Mouse (Mus musculus) spleen, adult 12 weeks (tissue): ENCODE data around the gene Ero1lb.
"Not testable (repeated sequence)": the region's sequence is repeated elsewhere in the genome, so short reads cannot be mapped to it uniquely, and the experiment has no call there.

Source experiments
- DNase-seq: peaks from one replicate; pipeline ENCODE4 v3.0.0; 2022; ENCODE audit warnings: low spot score

The Ero1lb gene

GRCm38 (mm10) chr13:12574979-12575536 lies 9.4 kb downstream of the Ero1lb start:
- no peak for DNase-seq

GRCm38 (mm10) chr13:12578145-12578544 lies 12.5 kb downstream of the Ero1lb start:
- no peak for DNase-seq

- no peak for DNase-seq
These were observed 23.3 kb downstream of the Ero1lb start for GRCm38 (mm10) chr13:12589003-12589402.

DNA sequence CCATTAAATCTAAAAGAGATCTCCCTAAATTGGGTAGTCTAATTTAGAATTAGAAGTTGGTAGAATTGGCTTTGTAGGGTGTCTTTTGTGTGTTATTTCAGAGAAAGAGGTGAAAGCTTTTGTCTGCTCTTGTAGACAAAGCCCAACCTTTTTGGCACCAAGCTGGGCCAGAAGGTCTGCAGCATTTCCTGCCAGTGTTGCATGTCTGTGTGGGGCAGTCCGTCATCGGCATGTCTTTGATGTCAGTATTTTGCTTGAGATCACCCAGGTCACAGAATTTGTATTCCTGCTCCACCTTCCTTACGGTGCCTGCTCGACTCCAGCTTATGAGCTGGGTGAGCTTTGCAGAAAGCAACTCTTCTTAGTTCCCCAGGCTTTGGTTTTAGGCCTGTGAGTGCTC lies 31.4 kb downstream of the Ero1lb start:
- DNase-seq, result not testable (repeated sequence)

GRCm38 (mm10) chr13:12610206-12610605 lies 44.5 kb downstream of the Ero1lb start:
- not testable (repeated sequence) for DNase-seq

DNA sequence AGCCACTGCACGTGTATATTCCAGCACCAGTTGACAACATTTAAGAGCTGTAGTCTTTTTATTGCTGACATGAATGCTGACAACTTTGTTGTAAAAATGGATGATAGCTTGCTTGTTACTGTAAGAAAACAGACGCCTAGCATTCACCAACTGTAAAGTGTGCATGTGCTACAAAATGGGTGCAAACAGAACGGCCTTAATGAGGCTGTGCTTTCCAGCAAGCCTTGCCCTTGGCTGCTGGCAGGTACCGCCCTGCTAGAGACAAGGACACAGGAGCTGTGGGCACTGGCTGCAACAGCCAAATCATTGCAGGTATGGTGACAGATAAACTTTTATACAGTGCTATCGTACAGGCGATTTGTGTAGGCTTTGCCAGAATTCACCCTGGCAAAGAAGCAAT lies 48.4 kb downstream of the Ero1lb start:
- not testable (repeated sequence) for DNase-seq

- DNase-seq, result not testable (repeated sequence)
These were observed 48.9 kb downstream of the Ero1lb start for GRCm38 (mm10) chr13:12614591-12614990.

GRCm38 (mm10) chr13:12615014-12615413 lies 49.3 kb downstream of the Ero1lb start:
- not testable (repeated sequence) for DNase-seq

GRCm38 (mm10) chr13:12616489-12616888 lies 50.8 kb downstream of the Ero1lb start:
- DNase-seq, result not testable (repeated sequence)

- not testable (repeated sequence) for DNase-seq
These were observed 54.1 kb downstream of the Ero1lb start for GRCm38 (mm10) chr13:12619808-12620207.

DNA sequence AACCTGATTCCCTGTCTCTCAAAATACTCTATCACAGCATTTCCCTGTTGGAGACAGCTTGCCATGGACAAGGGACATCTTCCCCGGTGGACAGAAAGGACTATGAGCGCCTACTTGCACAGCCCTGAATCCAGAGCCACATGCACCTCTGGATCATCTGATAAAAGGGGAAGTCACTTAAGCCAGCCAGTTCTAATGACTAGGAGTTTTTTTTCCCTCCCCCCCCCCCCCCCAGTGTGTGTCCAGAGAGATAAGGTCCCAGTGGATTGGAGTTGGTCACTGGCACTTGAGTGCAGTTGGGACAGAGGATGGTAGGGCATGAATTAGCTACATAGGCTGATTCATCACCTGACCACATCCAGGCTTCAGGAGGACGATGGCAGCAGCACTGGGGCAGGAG lies 60.4 kb downstream of the Ero1lb start:
- not testable (repeated sequence) for DNase-seq

- DNase-seq, result not testable (repeated sequence)
These were observed 62.1 kb downstream of the Ero1lb start for GRCm38 (mm10) chr13:12627746-12628145.

DNA sequence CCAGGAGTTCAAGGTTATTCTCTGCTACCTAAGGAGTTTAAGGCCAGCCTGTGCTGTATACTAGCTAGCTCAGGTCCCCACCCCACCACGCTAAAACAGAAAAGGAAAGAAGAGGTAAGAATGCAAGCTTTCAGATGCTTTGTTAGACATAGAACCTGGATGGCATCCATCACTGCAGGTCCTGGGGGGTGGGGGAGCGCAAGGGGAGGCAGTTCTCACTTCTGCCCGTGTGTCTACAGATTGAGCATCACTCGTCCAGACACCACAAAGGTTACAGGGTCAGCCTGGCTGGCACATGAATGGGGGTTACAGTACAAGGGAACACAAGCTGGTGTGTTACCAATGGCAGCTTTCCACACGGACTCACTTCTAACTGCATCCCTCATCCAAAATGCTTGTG lies 62.5 kb downstream of the Ero1lb start:
- not testable (repeated sequence) for DNase-seq

DNA sequence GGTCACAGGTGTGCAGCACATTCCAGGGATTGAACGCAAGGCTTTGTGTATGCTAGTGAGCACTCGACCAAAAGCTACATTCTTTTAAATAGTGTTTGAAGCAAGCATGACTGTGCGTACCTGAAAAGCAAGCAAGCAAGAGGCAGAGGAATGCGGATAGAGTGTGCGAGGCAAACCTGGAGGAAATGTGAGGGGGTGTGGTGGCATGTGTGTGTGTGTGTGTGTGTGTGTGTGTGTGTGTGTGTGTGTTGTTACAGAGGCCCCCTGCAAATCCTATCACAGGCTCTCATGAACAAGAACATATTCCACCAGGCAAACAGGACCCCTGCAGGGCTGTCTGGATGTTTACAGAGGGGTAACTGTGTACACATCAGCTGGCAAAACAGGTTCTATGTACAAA lies 64.6 kb downstream of the Ero1lb start:
- DNase-seq, result not testable (repeated sequence)

DNA sequence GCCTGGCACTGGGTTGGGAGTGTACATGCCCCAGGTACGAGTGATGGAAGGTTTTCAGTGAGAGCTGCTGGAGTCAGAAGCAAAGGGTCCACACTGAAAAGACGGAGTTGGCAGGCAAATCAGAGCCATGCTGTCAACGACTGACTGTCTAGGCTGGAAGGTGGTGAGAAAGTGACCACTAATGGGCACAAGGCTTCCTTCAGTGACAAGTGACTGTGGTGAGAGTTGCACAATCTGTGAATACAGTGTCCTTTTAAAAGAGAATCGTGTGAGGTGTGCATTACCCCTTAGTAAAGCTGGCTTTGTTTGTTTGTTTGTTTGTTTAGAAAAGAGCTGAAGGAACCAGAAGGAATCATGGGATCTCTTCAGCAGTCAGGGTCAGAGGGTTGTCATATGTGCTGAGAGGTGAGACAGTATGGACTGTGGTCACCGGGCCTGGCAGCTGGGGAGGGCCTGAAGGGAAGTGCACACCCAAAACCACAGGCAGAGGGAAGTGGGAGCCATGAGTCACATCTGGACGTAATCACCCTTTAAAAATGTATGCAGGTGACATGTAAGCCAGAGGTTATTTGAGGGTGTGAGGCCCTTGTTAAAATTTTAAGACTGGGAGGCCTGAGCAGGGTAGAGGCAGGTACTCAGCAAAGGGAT lies 69.4 kb downstream of the Ero1lb start:
- DNase-seq, result not testable (repeated sequence)

DNA sequence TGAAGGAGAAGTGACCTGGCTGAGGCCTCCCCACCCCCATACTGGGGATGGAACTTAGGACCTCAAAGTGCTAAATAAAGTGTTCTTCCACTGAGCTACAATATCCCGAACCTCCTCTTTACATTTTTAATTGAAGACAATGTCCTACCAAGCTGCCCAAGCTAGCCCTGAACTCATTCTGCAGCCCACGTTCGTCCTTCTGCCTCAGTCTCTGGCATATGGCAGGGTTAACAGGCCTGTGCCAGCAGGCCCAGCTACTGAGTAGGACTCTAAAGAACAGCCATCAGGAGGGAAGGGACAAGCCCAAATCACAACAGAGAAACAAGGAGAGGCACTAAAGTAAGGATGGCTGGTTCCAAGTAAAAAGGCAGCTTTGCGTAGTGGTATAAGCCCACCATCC lies 77.1 kb downstream of the Ero1lb start:
- not testable (repeated sequence) for DNase-seq

DNA sequence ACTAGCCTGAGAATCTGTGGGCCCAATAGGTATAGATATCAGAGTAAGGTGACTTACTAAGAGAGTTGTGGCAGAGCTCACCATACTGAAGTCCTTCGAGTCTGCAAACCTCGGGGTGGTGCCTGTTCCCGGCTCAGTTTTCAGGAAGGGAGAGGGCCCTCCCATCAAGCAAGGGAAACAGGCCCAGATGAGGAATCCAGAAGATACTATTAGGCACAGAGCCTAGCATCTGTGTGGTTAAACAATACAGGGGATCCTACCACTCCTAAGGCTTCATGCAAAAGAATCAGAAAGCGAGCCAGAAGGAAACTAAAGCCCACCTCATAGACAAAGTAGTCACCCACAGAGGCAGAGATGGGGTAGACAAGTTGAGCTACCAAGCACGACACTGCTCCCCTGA lies 81.0 kb downstream of the Ero1lb start:
- not testable (repeated sequence) for DNase-seq

DNA sequence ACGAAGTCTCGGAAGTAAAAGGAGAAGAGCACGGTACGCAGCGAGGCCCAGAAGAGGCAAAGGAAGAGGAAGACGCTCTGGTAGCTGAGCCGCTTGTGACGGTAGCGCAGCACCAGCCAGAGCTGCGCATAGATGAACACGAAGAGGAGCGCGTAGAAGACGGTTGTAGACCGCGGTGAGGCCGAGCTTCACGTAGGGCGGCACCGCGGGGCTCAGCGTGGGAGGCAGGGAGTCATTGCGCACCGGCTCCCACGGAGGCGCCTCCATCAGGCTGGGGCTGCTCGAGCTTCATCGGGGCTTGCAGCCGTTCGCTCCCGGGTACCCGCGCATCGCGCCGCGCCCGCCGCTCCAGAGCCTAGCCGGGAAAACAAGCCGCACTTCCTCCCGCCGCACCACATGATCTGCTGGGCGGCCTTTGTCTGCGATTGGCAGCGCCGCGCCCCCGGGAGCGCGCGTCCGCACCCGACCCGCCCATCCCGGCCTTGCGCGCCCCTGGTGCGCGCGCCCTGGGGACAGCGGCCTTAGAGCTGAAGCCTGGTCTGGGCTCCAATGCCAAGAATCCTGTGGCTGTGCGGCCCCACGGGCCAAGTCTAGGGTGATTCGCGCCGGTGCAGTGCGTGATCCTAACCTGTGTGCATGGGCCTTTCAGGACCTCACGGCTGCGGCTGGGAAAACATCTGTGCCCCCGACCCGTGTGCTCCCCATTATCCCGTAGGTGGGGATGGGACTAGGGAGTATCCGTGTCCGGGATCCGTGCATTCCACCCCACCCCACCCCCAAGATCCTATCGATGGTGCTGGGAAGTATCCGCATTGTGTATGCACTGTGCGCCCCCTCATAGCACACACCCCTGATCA lies 84.6 kb downstream of the Ero1lb start:
- not testable (repeated sequence) for DNase-seq

DNA sequence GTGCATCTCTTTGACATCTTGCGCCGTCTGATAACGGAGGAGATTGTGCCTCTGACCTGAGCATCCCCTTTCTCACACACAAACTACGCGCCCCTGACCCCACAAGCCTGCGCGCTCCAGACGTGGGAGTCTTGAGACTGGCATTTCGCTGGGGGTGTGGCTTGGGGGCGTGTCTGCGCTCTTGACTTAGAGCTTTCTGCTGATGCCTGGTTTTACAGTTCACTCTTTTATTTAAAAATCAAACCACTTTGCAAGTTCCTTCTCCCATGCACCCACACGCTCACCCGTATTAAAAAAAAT lies 85.2 kb downstream of the Ero1lb start:
- not testable (repeated sequence) for DNase-seq
